Mouse (Mus musculus): ENCODE results near the gene Drg2. TPM values are rescaled to one million over a fixed set of nuclear protein-coding genes. Genes with fewer than 3 reads are reported as not detected.

Gene Drg2
- polyA plus RNA-seq, 1 experiment from 2014 or later = 65.7 TPM

GRCm38 (mm10) chr11:60442896-60443295 lies 11.5 kb upstream of the Drg2 start:
- Histone ChIP-seq H3K4me1 (ENCODE audit: control insufficient read depth, insufficient read depth, low read length) (no peaks in the 10 kb centered on the region), H3K36me3 (ENCODE audit: control insufficient read depth, insufficient read depth) (peaks cover 23% of the 10 kb centered on the region), H3K9ac (ENCODE audit: low read length) (no peak overlapping the region), H3K4me3 (ENCODE audit: low read length) (no peak overlapping the region), H3K27ac (ENCODE audit: low read length) (no peak overlapping the region), H3K27me3 (ENCODE audit: control insufficient read depth, insufficient read depth, low read length) (no peaks in the 10 kb centered on the region), H3K9me3 (replicated peaks; ENCODE audit: control insufficient read depth, low read length) (no peaks in the 10 kb centered on the region), H3K4me2 (ENCODE audit: low read depth, low read length) (no peak overlapping the region)
- 92% methylated on average over 6 of the region's 6 CpGs for WGBS
- no peak for ATAC-seq (replicated peaks; ENCODE audit: extremely low read depth, insufficient read depth, low FRiP score)

GRCm38 (mm10) chr11:60444007-60444406 lies 10.4 kb upstream of the Drg2 start:
- ATAC-seq (replicated peaks; ENCODE audit: extremely low read depth, insufficient read depth, low FRiP score) = no peak
- Histone ChIP-seq H3K36me3 (ENCODE audit: control insufficient read depth, insufficient read depth) (peaks cover 23% of the 10 kb centered on the region), H3K4me1 (ENCODE audit: control insufficient read depth, insufficient read depth, low read length) (no peaks in the 10 kb centered on the region), H3K9ac (ENCODE audit: low read length) (no peak overlapping the region), H3K4me2 (ENCODE audit: low read depth, low read length) (no peak overlapping the region), H3K27ac (ENCODE audit: low read length) (no peak overlapping the region), H3K9me3 (replicated peaks; ENCODE audit: control insufficient read depth, low read length) (no peaks in the 10 kb centered on the region), H3K4me3 (ENCODE audit: low read length) (no peak overlapping the region), H3K27me3 (ENCODE audit: control insufficient read depth, insufficient read depth, low read length) (no peaks in the 10 kb centered on the region)
- WGBS = 70% methylated on average over 4 of the region's 4 CpGs

- H3K27ac ChIP-seq (ENCODE audit: low read length) = peak overlapping the region; percentile 71
- H3K36me3 ChIP-seq (ENCODE audit: control insufficient read depth, insufficient read depth) = peaks cover 15% of the 10 kb centered on the region
- WGBS = under 1% methylated on average over 17 of the region's 17 CpGs
- peak overlapping the region; percentile 68 for H3K4me3 ChIP-seq (ENCODE audit: low read length)
- peaks cover 10% of the 10 kb centered on the region for H3K4me1 ChIP-seq (ENCODE audit: control insufficient read depth, insufficient read depth, low read length)
- peak overlapping the region; percentile 89 for H3K4me2 ChIP-seq (ENCODE audit: low read depth, low read length)
- peak overlapping the region; percentile 80 for H3K9ac ChIP-seq (ENCODE audit: low read length)
- no peaks in the 10 kb centered on the region for H3K27me3 ChIP-seq (ENCODE audit: control insufficient read depth, insufficient read depth, low read length)
- H3K9me3 ChIP-seq (replicated peaks; ENCODE audit: control insufficient read depth, low read length) = no peaks in the 10 kb centered on the region
- no peak for ATAC-seq (replicated peaks; ENCODE audit: extremely low read depth, insufficient read depth, low FRiP score)
These were observed 325 bp downstream of the Drg2 start for GRCm38 (mm10) chr11:60454745-60455087.

DNA sequence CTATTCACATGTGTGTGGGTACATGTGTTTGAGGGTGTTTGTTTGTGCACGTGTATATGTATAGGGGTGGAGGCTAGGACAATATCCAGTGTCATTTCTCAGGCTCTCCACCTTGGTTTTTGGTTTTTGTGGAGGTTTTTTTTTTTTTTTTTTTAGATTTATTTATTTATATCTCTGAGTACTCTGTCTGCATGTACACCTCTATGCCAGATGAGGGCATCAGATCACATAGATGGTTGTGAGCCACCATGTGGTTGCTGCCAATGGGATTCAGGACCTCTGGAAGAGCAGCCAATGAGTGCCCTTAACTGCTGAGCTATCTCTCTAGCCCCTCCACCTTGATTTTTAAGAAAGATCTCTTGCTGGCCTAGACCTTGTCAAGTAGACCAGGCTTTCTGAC lies 3.6 kb downstream of the Drg2 start:
- H3K4me2 ChIP-seq (ENCODE audit: low read depth, low read length) = no peak overlapping the region
- H3K9ac ChIP-seq (ENCODE audit: low read length) = no peak overlapping the region
- H3K27me3 ChIP-seq (ENCODE audit: control insufficient read depth, insufficient read depth, low read length) = no peaks in the 10 kb centered on the region
- no peaks in the 10 kb centered on the region for H3K9me3 ChIP-seq (replicated peaks; ENCODE audit: control insufficient read depth, low read length)
- peaks cover 10% of the 10 kb centered on the region for H3K4me1 ChIP-seq (ENCODE audit: control insufficient read depth, insufficient read depth, low read length)
- H3K4me3 ChIP-seq (ENCODE audit: low read length) = no peak overlapping the region
- H3K27ac ChIP-seq (ENCODE audit: low read length) = no peak overlapping the region
- ATAC-seq (replicated peaks; ENCODE audit: extremely low read depth, insufficient read depth, low FRiP score) = no peak
- WGBS = 86% methylated on average over 1 of the region's 1 CpGs
- H3K36me3 ChIP-seq (ENCODE audit: control insufficient read depth, insufficient read depth) = peaks cover 44% of the 10 kb centered on the region

DNA sequence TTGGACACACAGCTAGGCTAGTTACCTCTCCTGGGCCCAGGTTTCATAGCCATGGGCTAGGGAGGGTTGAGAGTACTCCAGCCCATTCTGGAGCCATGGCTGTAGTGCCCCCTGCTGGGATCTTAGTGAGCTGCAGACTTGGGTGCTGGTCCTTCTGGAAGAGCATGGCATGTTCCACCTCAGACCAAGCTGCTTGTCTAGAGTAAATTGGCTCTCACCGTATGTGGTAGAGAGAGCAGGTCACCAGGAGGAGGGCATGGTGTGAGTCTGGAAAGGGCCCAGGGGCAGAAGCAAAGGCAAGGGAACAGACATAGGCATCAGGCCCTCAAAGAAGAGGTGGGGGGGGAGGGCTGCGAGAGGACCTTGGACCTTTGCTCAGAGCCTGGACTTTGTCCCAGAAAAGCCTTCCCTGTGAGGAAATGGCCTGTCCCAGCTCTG lies 11.6 kb downstream of the Drg2 start:
- H3K27ac ChIP-seq (ENCODE audit: low read length) = no peak overlapping the region
- no peak overlapping the region for H3K9ac ChIP-seq (ENCODE audit: low read length)
- no peak for ATAC-seq (replicated peaks; ENCODE audit: extremely low read depth, insufficient read depth, low FRiP score)
- H3K36me3 ChIP-seq (ENCODE audit: control insufficient read depth, insufficient read depth) = peaks cover 55% of the 10 kb centered on the region
- H3K4me1 ChIP-seq (ENCODE audit: control insufficient read depth, insufficient read depth, low read length) = no peaks in the 10 kb centered on the region
- no peaks in the 10 kb centered on the region for H3K27me3 ChIP-seq (ENCODE audit: control insufficient read depth, insufficient read depth, low read length)
- H3K4me3 ChIP-seq (ENCODE audit: low read length) = no peak overlapping the region
- no peak overlapping the region for H3K4me2 ChIP-seq (ENCODE audit: low read depth, low read length)
- H3K9me3 ChIP-seq (replicated peaks; ENCODE audit: control insufficient read depth, low read length) = no peaks in the 10 kb centered on the region
- 89% methylated on average over 2 of the region's 2 CpGs for WGBS

- no peak within 1 kb of the TSS for H3K4me3 ChIP-seq (ENCODE audit: low read length)
These were observed 14.6 kb downstream of the Drg2 start, which contains the start of gene Myo15 for GRCm38 (mm10) chr11:60469039-60469438. Gene Myo15, plus strand, starts transcription at chr11:60469339.

DNA sequence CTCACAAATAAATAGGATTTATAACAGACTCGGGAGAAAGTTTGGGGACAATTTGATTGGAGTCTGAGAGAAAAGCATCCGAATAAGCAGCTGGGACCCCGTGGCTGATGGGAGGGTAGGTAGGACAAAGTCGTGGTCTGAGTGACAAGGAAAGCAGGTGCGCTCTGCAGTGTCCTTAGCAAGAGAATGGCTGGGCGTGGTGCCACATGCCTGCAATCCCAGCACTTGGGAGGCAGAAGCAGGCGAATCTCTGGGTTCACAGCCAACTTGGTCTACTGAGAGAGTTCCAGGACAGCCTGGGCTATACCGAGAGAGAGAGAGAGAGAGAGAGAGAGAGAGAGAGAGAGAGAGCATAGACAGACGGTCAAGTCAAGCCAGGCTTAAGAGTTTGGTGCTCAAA lies 16.4 kb downstream of the Drg2 start:
- Histone ChIP-seq H3K9me3 (replicated peaks; ENCODE audit: control insufficient read depth, low read length) (no peaks in the 10 kb centered on the region), H3K27ac (ENCODE audit: low read length) (no peak overlapping the region), H3K27me3 (ENCODE audit: control insufficient read depth, insufficient read depth, low read length) (no peaks in the 10 kb centered on the region), H3K4me2 (ENCODE audit: low read depth, low read length) (no peak overlapping the region), H3K9ac (ENCODE audit: low read length) (no peak overlapping the region), H3K4me3 (ENCODE audit: low read length) (no peak overlapping the region), H3K36me3 (ENCODE audit: control insufficient read depth, insufficient read depth) (peaks cover 21% of the 10 kb centered on the region), H3K4me1 (ENCODE audit: control insufficient read depth, insufficient read depth, low read length) (no peaks in the 10 kb centered on the region)
- 80% methylated on average over 9 of the region's 9 CpGs for WGBS
- ATAC-seq (replicated peaks; ENCODE audit: extremely low read depth, insufficient read depth, low FRiP score) = no peak

More at GRCm38 (mm10) chr11:60469039-60469438, 14.6 kb downstream of the Drg2 start, which contains the start of gene Myo15:
- no peak within 1 kb of the TSS for H3K9ac ChIP-seq (ENCODE audit: low read length)
- H3K27ac ChIP-seq (ENCODE audit: low read length) = no peak within 1 kb of the TSS
- H3K27me3 ChIP-seq (ENCODE audit: control insufficient read depth, insufficient read depth, low read length) = no peaks in the 10 kb centered on the region
- peaks cover 32% of the 10 kb centered on the region for H3K36me3 ChIP-seq (ENCODE audit: control insufficient read depth, insufficient read depth)
- H3K4me2 ChIP-seq (ENCODE audit: low read depth, low read length) = no peak within 1 kb of the TSS
- 93% methylated on average over 3 of the region's 3 CpGs for WGBS
- no peaks in the 10 kb centered on the region for H3K9me3 ChIP-seq (replicated peaks; ENCODE audit: control insufficient read depth, low read length)
- ATAC-seq (replicated peaks; ENCODE audit: extremely low read depth, insufficient read depth, low FRiP score) = no peak
- no peaks in the 10 kb centered on the region for H3K4me1 ChIP-seq (ENCODE audit: control insufficient read depth, insufficient read depth, low read length)

- Histone ChIP-seq H3K4me2 (ENCODE audit: low read depth, low read length) (no peak overlapping the region), H3K27me3 (ENCODE audit: control insufficient read depth, insufficient read depth, low read length) (no peaks in the 10 kb centered on the region), H3K27ac (ENCODE audit: low read length) (no peak overlapping the region), H3K9me3 (replicated peaks; ENCODE audit: control insufficient read depth, low read length) (no peaks in the 10 kb centered on the region), H3K36me3 (ENCODE audit: control insufficient read depth, insufficient read depth) (no peaks in the 10 kb centered on the region), H3K9ac (ENCODE audit: low read length) (no peak overlapping the region), H3K4me1 (ENCODE audit: control insufficient read depth, insufficient read depth, low read length) (0 out of 2 replicates have a peak, but pooled peaks cover 3% of the 10 kb centered on the region), H3K4me3 (ENCODE audit: low read length) (no peak overlapping the region)
- 73% methylated on average over 5 of the region's 5 CpGs for WGBS
- no peak for ATAC-seq (replicated peaks; ENCODE audit: extremely low read depth, insufficient read depth, low FRiP score)
These were observed 20.1 kb downstream of the Drg2 start for GRCm38 (mm10) chr11:60474534-60474933.

DNA sequence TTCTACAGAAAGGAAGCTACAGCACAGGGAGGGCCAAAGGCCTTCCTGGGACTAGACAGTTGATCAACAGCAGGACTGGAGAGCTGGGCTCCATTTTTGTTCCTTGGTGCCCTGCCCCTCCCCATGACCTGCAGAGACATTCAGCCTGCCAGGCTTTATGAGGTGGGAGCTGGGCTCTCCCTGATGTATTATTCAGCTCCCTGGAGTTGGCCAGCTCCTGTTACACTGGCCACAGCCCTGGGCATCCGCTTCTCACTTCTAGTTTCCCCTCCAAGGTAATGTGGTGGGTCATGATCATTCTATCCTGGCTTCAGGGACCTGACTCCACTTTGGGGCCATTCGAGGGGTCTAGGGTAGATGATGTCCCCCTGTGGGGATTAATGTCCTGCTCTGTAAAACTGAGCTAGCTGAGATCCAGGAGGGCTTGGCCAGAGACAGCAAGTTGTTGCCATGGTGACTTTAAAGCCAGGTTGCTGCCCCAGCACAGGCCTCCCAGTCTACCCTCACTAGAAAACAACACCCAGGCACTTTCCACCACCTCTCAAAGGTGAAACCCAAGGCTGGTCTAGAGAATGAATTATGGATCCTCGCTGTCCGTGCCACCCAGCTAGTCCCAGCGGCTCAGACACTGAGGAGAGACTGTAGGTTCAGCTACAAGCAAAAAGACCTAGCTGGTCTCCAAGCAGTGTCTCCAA lies 21.4 kb downstream of the Drg2 start:
- WGBS = 91% methylated on average over 5 of the region's 5 CpGs
- Histone ChIP-seq H3K4me3 (ENCODE audit: low read length) (no peak overlapping the region), H3K36me3 (ENCODE audit: control insufficient read depth, insufficient read depth) (no peaks in the 10 kb centered on the region)

More for the DNA sequence above, 21.4 kb downstream of the Drg2 start:
- no peak overlapping the region for H3K27ac ChIP-seq (ENCODE audit: low read length)
- ATAC-seq (replicated peaks; ENCODE audit: extremely low read depth, insufficient read depth, low FRiP score) = no peak
- H3K9ac ChIP-seq (ENCODE audit: low read length) = no peak overlapping the region
- no peaks in the 10 kb centered on the region for H3K9me3 ChIP-seq (replicated peaks; ENCODE audit: control insufficient read depth, low read length)
- no peaks in the 10 kb centered on the region for H3K27me3 ChIP-seq (ENCODE audit: control insufficient read depth, insufficient read depth, low read length)
- 0 out of 2 replicates have a peak, but pooled peaks cover 3% of the 10 kb centered on the region for H3K4me1 ChIP-seq (ENCODE audit: control insufficient read depth, insufficient read depth, low read length)
- no peak overlapping the region for H3K4me2 ChIP-seq (ENCODE audit: low read depth, low read length)
